ENCODE assay signal across 8 mouse cellular contexts in genomic region chr9:56824900-56825299, GRCm38 (mm10). TPM values are rescaled to one million over a fixed set of nuclear protein-coding genes. Genes with fewer than 3 reads are reported as not detected.
DNase-seq lines count a peak whose midpoint lies in the region; ATAC-seq lines count a peak whose summit lies in the region.
"Had no signal": no experiment of that assay in that cellular context is flagged by ENCODE, and none has a peak within 500 bp of the region (broad histone marks: within the 10 kb centered on the region; RNA-seq: fewer than 3 reads in every experiment).

No protein-coding gene starts in this region.

- H3K4me3 ChIP-seq in kidney, embryonic 16.5 days (ENCODE audit: low read length), result no peak overlapping the region

- H3K27me3 ChIP-seq in kidney, embryonic 16.5 days (ENCODE audit: insufficient read depth, low read length), result 0 out of 2 replicates have a peak, but pooled peaks cover 3% of the 10 kb centered on the region

- H3K4me2 ChIP-seq in kidney, embryonic 16.5 days (replicated peaks; ENCODE audit: low read depth, low read length), result no peak overlapping the region

- WGBS in kidney, embryonic 16.5 days, result 23% methylated on average over 3 of the region's 3 CpGs

- H3K36me3 ChIP-seq in kidney, embryonic 16.5 days (ENCODE audit: insufficient read depth, low read length), result no peaks in the 10 kb centered on the region

- no peak overlapping the region for H3K27ac ChIP-seq in kidney, embryonic 16.5 days (ENCODE audit: low read length)

- H3K9me3 ChIP-seq in kidney, embryonic 16.5 days (ENCODE audit: low read length), result no peaks in the 10 kb centered on the region

- no peak overlapping the region for H3K9ac ChIP-seq in kidney, embryonic 16.5 days (replicated peaks; ENCODE audit: low read length)

- DNase-seq in layer of hippocampus, postnatal 10 days (ENCODE audit: low spot score in 2 of 2), result peak; percentile 51 to 60
- no peak for DNase-seq in layer of hippocampus, postnatal 36 days
- peak; percentile 72 for DNase-seq in MN1 (ENCODE audit: low spot score)
- DNase-seq in cerebellum, adult 18-20 months, result peak; percentile 55 to 58
- DNase-seq in retina, embryonic 14.5 days (ENCODE audit: low spot score), result peak; percentile 66
- DNase-seq in frontal cortex, postnatal 36 days (ENCODE audit: low spot score in 2 of 2), result no peak

- peak; percentile 49; the same call in 1 of the 2 replicates for ATAC-seq in kidney, embryonic 16.5 days (ENCODE audit: low FRiP score, low TSS enrichment)

- peaks cover 9% of the 10 kb centered on the region for H3K4me1 ChIP-seq in kidney, embryonic 16.5 days (ENCODE audit: insufficient read depth, low read length)

RNA-seq across cellular contexts. Expression of gene Lingo1, which starts 28.6 kb away (rescaled TPM):
- 100 to 1,000 TPM; 285 to 307 TPM for total RNA-seq in layer of hippocampus, postnatal 10 days (2021)
- total RNA-seq in layer of hippocampus, postnatal 36 days (2021), result 100 to 1,000 TPM; 235 to 257 TPM
- polyA plus RNA-seq in kidney, embryonic 16.5 days (2015; fragmentation: Nextera tagmentation; extraction: Ambion mirVana), result 3.2 and 4.4 TPM in 2 replicates

RNA-seq across cellular contexts. Expression of gene Odf3l1, which starts 39.6 kb away (rescaled TPM):
- under 1 TPM in 1 of 2 experiments, not detected in 1; 0.34 TPM for total RNA-seq in layer of hippocampus, postnatal 10 days (2021)
- total RNA-seq in layer of hippocampus, postnatal 36 days (2021), result not detected
- polyA plus RNA-seq in kidney, embryonic 16.5 days (2015; fragmentation: Nextera tagmentation; extraction: Ambion mirVana), result 0.26 and 0.32 TPM in 2 replicates
- total RNA-seq: left cerebral cortex, postnatal 25 days had no signal

RNA-seq across cellular contexts. Expression of gene Cspg4, which starts 39.9 kb away (rescaled TPM):
- total RNA-seq in layer of hippocampus, postnatal 10 days (2021), result 10 to 100 TPM; 37.0 to 37.5 TPM
- total RNA-seq in layer of hippocampus, postnatal 36 days (2021), result 10 to 100 TPM; 18.0 to 19.7 TPM
- 30.5 and 32.6 TPM in 2 replicates for polyA plus RNA-seq in kidney, embryonic 16.5 days (2015; fragmentation: Nextera tagmentation; extraction: Ambion mirVana)

Comparison
In these comparisons a context has a peak if more than half of its experiments do, and no peak if none do; other contexts are left out.
1. DNase-seq: peak in layer of hippocampus, postnatal 10 days (2 of 2), MN1 (single experiment), cerebellum, adult 18-20 months (2 of 2) and retina, embryonic 14.5 days (single experiment); none in layer of hippocampus, postnatal 36 days (0 of 2) and frontal cortex, postnatal 36 days (0 of 2).